Mouse (Mus musculus): ENCODE data around the gene Nxpe3.

GRCm38 (mm10) chr16:55895651-55896095 lies 588 bp upstream of the Nxpe3 start:
- TF ChIP-seq MAX (IDR thresholded peaks at IDR 0.05; ENCODE audit: low read depth): no peak
- TF ChIP-seq CEBPB (IDR thresholded peaks at IDR 0.05; ENCODE audit: insufficient read depth, poor library complexity, severe bottlenecking): no peak
- no peak for TF ChIP-seq POLR2AphosphoS2 (IDR thresholded peaks at IDR 0.05; ENCODE audit: insufficient read length, low read depth)
- TF ChIP-seq POLR2A (IDR thresholded peaks at IDR 0.05; ENCODE audit: insufficient read length, low read depth): no peak
- TF ChIP-seq E2F4 (IDR thresholded peaks at IDR 0.05; ENCODE audit: insufficient read depth): no peak
- TF ChIP-seq SRF (IDR thresholded peaks at IDR 0.05; ENCODE audit: control insufficient read depth, insufficient read length, low read depth): no peak
- TF ChIP-seq MYOG (IDR thresholded peaks at IDR 0.05; ENCODE audit: control insufficient read depth in 1 of 3, insufficient read depth in 1 of 3, insufficient read length in 2 of 3, low read depth in 2 of 3): no peak
- TF ChIP-seq MYOD1 (IDR thresholded peaks at IDR 0.05; ENCODE audit: control insufficient read depth in 1 of 3, insufficient read length in 2 of 3, low read depth in 2 of 3): no peak
